Mouse (Mus musculus): ENCODE measurements around the gene Traf3.

Traf3 gene

DNA sequence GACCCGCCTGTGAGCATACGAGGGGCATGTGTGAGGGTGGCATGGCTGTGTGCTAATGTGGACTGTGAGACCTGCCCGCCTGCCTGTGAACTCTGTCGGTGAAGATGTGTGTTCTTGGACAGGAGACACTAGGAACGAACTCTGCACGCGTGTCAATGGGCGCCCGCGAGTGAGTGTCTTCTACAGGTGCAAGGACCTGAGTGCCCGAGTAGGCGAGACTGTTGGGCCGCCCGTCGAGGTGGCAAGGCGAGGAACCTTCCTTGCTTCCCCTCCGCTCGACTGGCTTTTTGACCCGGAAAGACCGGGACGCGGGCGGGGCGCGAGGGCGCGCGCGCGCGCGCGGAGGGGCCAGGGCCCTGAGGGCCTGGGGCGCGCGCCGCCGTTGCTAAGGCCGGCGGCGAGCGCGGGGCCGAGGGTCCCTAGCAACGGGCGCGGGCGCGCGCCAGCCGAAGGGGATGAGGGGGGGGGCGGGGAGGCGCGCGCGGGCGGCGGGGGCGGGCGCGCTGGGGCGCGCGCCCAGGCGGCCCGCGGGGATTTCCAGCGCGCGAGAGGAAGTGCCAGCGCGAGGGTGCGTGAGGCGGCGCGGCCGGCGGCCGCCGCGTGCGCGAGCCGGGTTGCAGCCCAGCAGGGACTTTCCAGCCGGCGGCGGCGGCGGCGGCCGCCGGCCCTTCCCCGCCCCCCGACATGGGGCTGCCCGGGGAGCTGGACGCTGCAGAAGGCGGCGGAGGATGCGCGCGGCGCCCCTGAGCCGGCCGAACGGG lies at the start of gene Traf3:
Traf3 (plus strand) TSS at position 540 of the 761 bp plus-strand sequence.
- peak; percentile 99 for DNase-seq

DNA sequence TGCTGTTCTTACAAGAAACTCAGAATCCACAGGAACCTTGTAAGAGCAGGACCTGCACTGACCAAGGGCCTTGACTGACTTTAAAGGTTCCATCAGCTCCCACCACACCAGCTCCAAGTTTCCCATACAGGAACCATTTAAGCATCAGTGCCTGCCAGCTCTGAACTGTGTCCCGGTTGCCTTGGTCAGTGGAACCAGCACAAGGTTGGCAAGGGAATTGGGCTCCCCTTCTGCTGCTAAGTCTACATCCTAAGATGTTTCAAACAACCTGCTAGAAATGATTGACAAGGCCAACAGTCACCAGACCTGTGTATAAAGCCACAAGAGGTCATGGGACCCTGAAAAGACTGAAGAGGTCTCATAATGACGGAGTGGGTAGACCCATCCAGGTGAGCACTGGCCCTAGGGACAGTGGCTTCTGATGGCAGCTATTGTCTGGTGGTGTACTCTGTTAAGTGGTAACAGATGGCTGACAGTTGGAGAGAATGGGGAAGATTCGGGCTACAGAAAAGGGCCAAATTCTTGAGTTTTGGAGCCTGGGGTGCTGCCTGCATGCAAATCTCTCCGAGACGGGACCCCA lies 46.6 kb upstream of the Traf3 start:
- DNase-seq, result no peak

DNA sequence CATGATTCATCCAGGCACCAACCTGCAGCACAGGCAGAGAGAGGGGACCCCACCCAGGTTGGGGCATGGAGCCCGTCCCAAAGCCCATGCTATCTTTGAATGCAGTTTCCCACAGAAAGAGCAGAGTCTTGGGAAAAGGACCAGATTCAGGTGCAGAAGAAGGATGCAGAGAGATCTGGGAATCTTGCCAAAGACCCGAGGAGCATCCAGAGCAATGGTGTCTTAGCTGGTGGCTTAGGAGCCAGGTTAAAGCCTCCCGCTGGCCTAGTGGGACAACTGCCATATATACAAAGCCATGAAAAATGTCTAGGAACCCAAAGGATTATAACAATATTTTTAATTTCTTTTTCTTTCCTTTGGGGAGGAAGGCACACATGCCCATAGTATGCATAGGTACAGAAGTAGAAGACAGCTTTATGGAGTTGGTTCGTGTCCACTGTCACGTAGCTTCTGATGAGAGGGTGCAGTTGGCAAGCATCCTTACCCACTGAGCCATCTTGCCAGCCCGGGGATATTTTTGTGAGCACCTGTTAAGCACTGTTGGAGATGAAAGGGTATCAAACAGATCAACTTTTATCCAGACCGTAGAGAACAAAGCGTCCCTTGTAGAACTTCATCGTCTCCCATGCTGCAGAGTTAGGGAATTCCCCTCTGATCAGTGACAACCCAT lies 45.1 kb upstream of the Traf3 start:
- no peak for DNase-seq

DNA sequence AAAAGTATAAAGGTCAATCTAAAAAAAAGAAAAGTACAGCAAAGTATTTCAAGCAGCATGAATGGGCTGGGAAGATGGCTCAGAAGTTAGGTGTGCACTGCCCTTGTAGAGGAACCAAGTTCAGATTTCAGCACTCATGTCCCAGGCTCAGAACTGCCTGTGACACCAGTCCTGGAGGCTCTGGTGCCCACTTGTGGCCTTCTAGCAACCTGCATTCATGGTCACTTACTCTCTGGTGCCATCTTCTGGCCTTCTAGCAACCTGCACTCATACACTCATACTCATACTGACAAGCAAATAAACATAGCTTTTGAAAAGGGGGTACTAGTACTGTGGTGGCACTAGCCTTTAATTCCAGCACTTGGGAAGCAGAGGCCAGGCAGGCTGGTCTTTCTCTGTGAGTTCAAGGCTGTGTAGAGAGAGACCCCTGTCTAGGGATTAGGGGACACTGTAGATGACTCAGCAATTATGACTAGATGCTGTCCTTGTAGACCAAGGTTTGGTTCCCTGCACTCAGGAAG lies 43.8 kb upstream of the Traf3 start:
- DNase-seq, result no peak

DNA sequence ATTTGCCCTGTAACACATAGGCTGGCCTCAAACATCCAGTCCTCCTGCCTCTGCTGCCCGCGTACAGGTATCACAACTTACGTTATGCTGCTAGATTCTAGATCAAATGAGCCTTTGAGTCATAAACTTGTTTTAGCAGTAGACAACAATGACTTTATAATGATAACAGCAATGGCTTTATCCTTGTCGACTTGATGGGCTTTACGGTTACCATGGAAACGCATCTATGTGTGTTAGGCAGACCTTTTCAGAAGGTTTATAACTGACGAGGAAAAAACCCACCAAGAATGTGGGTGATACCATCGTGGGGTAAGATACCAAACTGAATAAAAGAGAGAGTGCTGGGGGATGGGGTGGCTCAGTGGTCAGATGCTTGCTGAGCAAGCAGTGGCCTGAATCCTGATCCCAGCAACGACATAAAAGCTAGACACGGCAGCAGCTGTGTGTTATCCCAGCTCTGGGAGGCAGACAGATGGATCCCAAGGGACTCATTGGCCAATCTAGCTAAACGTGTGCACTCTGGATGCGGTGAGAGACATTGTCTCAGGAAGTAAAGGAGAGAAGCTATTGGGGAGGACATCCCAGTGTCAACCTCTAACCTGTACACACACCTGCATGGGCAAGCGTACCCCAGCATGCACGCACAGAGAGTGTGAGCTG lies 41.4 kb upstream of the Traf3 start:
- DNase-seq, result no peak

DNA sequence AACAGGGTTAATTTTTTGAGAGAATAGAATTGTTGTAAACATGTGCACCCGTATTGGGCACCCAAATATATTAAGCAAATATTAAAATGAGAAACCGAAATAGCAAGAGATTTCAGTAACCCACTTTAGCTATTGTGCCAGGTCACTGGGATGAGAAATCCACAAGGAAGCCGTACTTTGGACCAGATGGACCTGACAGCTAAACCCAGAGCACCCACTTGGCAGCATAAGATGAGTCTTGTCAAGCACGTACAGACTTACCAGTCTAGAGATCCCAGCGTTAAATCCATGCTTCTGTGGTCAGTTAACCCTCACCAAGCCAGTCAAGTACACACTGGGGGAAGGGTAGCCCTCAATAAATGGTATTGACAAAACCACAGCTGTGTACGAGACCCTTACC lies 40.5 kb upstream of the Traf3 start:
- no peak for DNase-seq

DNA sequence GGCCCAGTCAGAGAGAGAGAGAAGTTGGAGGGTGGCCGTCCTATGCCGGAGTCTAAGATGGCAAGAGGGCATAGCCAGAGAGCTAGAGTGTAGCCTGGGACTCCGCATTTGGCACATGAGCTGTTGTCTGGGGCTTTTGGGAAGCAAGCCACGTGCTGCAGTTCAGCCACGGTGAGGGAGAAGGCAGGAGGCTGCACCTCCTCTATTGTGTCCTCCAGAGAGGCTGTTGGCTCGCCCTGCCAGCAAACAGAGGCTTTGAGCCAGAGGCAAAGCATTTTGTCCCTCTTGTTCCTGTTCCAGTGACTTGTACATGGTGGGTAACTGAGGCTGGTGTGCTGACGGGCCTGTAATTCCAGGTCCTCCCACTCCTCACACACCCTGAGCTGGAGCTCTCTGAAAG lies 32.0 kb upstream of the Traf3 start:
- DNase-seq, result no peak

DNA sequence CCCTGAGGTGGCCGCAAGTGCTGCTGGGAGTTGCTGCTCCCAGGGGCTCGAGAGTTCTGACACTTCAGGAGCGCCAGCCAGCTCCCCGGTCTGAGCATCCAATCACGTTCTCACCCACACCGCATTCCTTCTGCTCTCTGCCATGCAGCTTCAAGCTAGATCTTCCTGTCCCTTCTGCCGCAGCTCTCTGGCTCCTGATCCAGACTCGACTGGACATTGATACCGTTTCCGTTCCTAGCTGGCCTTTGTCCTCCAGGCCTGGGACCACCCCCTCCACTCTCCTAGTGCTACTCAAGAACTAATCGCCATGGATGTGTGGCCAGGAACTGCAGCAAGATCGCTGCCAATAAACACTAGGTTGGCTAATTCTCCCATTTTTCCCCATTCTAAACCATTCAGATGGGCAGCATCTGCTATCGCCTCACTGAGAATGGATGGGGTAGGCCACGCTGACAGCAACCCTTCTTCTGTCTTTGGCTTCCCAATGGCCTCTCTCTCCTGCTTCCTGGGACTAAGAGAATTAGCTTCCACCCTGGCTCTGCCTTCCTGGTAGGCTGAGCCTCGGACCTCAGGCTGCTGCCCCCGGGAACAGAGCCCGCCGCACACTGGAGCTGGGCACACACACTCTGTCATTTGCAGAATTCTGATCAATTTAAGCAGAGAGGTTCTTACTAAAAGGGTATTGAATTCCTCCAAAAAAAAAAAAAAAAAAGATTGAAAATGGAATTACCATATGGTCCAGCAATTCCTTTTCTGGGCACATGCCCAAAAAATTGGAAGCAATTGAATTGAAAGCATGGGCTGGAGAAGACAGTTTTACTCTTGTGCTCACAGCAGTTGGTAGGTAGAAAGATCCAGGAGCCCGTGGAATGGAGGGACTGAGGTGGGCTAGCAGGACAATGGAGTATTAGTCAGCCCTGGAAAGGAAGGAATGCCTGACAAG lies 31.1 kb upstream of the Traf3 start:
- peak; percentile 96 for DNase-seq

DNA sequence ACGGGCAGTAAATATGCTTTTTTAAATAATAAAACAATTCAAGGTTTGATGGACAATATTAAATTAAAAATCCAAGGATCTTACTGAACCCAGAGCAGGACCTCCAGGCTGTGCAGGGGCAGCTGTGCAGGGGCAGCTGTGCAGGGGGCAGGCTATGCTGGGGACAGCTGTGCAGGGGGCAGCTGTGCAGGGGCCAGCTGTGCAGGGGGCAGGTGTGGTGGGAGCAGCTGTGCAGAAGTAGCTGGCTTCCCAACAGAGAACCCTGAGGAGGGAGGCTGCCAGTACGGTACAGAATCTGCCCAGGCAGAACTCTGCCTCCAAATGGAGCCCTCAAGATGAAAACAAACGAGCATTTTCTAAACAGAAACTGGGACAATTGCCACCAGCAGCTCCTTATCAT lies 30.2 kb upstream of the Traf3 start:
- no peak for DNase-seq

DNA sequence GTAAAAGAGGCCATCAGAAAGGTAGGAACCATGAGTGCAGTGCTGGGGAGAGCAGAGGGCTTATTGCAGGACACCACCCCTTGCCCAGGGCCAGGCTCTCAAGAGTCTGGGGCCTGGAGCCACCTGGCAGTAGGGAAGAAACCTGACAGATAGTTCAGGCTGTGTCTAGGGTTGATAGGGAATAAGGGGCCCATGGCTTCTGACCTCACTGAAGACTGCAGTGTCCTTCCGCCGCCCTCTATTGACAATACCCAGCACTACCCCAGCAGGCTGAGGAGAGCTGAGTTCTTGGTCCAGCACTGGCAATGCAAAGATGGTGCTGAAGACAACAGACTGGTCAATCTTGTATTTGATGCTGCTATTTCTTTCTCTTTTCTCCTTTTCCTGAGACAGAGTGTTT lies 29.1 kb upstream of the Traf3 start:
- DNase-seq, result no peak

DNA sequence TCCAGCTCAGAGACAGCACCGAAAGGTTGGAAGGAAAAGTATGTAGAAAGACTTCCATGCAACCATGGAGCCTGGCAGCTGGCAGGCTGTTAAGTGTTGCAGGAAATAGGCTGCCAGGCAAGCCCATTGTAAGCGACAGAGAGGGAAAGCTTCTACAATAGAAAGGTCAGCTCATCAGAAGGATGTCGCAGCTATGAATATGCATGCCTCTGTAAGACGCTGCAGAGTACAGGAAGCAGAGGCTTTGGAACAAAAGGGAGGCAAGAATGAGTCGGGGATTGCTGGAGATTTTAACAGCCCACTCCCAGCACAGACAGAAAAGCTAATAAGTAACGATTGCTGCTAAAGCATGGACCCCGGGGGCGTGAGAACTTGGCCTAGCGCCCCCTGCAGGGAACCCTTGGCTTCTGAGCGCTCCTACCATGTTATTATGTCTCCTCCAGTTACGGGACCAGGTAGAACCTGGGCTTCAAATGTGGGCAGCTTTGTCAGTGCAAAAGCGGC lies 23.1 kb upstream of the Traf3 start:
- DNase-seq, result no peak

DNA sequence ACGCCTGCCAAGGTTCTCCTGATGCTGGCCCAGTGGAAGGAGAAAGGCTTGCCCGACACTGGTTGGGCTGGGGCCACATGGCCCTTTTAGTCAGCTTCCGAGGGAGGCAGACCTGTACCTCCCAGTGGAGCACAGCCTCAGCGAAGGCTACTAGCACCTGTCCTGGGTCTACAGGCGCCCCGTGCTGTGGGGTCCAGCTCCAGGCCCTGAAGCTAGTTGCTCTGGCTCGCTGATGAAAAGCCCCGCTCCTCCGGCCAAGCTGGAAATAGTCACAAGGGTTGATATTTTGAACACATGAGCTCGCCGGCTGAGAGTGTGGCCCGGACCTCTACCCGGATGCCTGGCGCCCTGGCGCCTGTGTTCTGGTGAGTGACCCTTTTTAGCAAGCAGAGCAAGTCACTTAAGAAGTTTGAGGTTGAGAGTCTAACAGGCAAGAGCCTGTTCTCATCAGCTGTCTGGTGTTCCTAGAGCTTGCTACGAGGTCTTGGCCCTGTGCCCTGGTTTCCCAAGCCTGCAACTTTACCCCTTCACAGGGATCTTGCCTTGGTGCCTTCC lies 22.6 kb upstream of the Traf3 start:
- peak; percentile 95 for DNase-seq

DNA sequence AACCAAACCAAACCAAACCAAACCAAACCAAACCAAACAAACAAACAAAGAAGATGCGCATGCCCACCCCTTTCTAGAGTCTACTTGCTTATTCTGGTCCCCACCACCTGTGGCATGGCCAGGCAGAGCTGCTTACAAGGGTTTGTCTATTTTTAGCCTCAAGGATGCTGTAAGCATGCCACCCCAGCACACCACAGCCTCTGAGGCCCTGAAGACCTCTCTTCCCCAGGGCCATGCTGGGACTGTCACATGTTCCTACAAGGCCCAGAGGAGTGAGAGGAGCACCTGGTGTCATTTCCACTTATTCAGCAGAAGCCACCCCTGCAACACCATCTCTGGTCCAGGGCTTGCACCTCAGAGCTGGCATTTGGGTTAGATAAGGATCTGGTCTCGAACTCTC lies 21.6 kb upstream of the Traf3 start:
- no peak for DNase-seq

DNA sequence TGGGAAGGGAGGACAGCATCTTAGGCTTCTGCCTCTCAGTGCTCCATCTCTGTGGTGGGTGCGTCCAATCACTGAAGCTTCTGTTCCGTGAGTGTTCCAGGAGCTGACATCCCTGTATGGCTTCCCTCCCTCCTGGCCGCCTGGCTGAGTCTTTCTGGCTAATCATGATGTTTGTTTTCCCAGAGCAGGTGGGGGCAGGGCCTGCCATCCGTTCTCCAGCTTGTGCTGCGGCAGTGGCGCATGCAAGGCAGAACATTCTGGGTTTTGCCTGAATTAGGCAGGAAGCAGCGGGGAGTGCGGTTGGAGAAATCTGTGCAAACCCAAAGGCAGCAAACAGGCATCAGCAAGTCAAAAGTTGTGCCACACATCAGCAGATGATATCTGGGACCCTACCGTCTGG lies 20.9 kb upstream of the Traf3 start:
- no peak for DNase-seq

DNA sequence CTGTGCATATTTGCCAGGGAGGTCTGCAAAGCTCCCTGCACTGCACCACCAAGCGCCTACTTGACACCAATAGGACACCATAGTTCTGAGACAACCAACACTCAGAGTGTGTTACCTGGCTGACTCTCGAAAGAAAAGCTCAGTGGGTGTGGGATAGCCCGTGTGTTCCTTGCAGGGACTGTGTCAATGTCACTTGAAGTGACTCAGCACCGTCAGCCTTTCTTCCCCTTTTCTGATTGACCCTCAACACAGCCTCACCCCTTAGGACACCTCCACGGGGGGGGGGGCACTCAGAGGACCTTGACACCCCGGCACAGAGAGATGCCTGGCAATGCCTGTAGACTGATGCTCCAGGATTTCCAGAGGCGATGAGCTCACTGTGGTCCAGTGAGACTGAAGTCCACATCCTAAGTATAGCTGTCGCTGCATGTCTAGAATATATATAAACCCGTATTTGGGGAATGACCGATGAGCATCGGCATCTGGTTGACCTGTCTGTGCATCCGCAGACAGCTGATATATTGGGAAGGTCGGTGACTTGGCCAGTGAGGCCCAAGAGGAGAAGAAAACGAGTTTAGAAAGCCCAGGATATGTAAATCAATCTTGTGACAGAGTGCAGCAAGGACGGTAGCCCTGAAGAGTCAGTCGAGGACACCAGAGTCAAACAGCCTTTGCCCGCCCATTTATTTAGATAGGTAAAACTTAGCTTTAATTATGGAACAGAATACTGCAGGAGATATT lies 16.5 kb upstream of the Traf3 start:
- DNase-seq, result peak; percentile 63

DNA sequence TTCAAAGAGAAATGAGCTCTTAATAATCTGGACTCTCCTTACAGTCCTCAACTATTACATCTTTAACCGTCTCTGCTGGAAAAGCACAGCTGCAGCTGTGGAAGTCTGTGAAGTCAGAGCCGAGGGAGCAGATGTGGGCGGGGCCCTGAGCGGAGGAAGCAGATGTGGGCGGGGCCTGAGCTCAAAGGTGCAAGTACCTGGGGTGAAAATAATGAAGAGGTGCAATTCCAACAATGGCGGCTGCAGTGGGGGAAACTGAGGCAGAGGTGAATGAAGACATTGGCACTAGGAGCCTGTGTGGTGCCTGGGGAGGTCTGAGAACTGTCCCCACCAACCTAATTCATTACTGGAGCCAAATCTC lies 16.0 kb upstream of the Traf3 start:
- peak; percentile 76 for DNase-seq

DNA sequence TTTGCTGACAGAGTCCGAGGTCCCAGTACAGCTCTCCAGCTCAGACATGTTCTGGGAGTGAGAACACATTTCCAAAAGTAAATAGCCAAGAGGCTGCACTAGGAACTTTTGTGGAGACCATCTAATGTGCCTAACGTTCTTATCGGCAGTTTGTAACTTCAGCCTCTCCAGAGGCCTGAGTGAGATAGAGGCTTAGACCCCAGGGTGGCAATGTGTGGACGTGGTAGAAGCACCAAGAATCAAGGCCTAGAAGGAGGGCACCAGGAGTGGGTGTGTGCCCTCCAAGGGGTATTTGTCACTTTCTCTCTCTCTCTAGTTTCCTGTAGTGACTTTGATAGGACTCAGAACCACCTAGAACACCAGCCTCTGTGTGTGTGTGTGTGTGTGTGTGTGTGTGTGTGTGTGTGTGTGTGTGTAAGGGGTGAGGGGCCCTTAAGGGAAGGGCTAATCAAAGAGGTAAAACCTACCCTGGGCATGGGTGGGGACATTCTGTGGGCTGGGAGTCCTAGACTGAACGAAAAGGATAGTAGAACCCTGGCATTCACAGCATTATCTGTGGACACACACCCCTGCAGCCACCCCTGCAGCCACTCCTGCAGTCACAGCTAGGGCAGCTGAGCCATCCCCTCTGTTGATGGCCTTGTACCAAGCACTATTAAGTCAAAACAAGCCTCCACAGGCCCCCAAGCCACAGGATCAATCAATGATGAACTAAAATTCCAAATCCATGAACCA lies 14.6 kb upstream of the Traf3 start:
- no peak for DNase-seq

DNA sequence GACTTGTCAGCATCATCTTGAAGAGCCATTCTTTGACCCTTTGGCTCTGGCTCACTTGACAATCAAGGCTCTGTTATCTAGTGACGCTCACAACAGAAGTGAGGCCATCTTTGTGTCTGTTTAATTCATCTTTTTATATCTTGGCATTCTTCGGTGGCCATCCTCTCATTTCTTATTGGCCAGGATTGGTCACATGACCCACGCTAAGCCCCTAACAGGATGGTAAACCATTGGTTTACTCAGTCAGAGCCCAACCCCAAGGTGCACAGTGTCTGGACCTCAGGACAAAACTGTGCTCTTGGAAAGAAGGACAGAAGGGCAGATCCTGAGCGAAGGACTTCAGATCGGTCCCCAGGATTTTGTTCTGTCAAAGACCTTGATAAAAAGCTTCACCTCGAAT lies 13.6 kb upstream of the Traf3 start:
- no peak for DNase-seq

DNA sequence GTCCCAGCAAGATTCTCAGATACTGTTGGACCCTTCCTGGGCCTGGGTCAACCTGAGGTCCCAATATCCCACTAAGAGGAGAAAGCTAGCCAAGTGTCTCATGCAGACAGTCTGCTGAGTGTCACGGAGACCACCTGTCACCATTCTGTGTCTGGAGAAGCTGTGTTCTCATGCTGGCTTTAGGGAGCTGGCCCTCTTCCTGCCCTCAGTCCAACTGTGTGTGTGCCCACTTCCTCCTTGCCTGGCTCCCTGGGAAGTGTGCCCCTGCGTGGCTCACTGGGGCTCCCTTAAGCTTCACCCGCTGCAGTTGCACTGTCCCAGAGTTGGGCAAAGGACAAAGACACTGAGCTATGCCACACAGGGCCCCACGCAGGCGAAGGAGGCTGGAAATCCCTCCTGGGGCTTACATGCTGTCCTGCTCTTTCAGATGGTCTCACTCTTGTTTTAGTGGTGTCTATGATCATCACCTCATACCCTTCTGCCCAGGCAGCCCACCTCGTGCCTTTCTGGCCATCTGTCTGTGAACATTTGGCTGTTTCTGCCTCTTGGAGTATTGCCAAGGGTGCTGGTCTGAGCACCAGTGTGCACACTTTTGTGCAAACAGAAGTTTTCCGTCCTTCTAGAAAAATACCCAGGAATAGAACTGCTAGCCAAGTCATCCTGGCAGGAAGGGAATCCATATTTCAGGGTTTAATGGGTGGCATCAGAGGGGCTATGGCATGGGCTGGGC lies 13.0 kb upstream of the Traf3 start:
- DNase-seq, result no peak

DNA sequence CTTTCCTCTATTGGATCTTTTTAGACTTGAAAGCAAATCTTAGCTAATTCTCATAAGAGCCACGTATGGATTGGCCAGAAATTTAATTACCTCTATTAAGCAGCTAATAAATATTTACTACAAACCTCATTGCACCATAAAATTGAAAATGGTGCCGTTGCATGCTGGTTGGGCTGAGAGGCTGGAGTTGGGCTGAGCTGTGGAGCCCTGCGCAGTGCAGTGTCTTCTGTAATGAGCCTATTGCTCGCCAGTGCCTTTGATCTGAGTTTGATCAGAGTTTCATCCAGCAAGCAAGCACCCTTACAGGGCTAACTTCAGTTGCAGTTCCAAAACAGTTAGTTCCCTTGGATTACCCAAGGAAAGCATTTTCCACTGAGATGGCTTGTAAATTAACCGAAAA lies 12.2 kb upstream of the Traf3 start:
- no peak for DNase-seq

Data from heart, adult 11 months (tissue).